Mouse (Mus musculus) stomach, embryonic 14.5 days (tissue): ENCODE results near the gene Plscr3. TPM values are rescaled to one million over a fixed set of nuclear protein-coding genes. Genes with fewer than 3 reads are reported as not detected.
A peak's percentile ranks its signal among the peaks of the same experiment; 100 is the strongest.

Experiments
- ATAC-seq: fragments of 200-750 bp; cut with Nextera tagmentation; 2 replicates; pipeline ENCODE4 v1.8.0; 2017; ENCODE audit warnings: low read depth, moderate TSS enrichment; ENCODE audit not compliant: insufficient number of reproducible peaks, insufficient read depth, low FRiP score
- H3K27ac ChIP-seq: fragments of 300-500 bp; sonication (generic); 2 replicates; pipeline ENCODE4 v1.5.1; 2014; ENCODE audit warnings: mild to moderate bottlenecking, low read length, moderate library complexity, mixed read lengths
- H3K27me3 ChIP-seq: fragments of 300-500 bp; sonication (generic); 2 replicates; pipeline ENCODE4 v1.6.1; 2014; ENCODE audit warnings: low read length, control low read depth, mixed read lengths; ENCODE audit not compliant: control insufficient read depth, insufficient read depth
- H3K36me3 ChIP-seq: fragments of 300-500 bp; sonication (generic); 2 replicates; pipeline ENCODE4 v1.6.1; 2014; ENCODE audit warnings: mild to moderate bottlenecking, control low read depth, low read length, moderate library complexity, mixed read lengths; ENCODE audit not compliant: control insufficient read depth, insufficient read depth
- H3K4me1 ChIP-seq: fragments of 300-500 bp; sonication (generic); 2 replicates; pipeline ENCODE4 v1.6.1; 2014; ENCODE audit warnings: low read length, control low read depth, mixed read lengths; ENCODE audit not compliant: control insufficient read depth, insufficient read depth
- H3K4me2 ChIP-seq: fragments of 300-500 bp; sonication (generic); replicated peaks from 2 replicates; pipeline ENCODE4 v1.6.1; 2014; ENCODE audit warnings: low read depth, low read length, control low read depth
- H3K4me3 ChIP-seq: fragments of 300-500 bp; sonication (generic); 2 replicates; pipeline ENCODE4 v1.5.1; 2014; ENCODE audit warnings: low read depth, low read length, control low read depth
- H3K9ac ChIP-seq: fragments of 300-500 bp; sonication (generic); replicated peaks from 2 replicates; pipeline ENCODE4 v1.6.1; 2014; ENCODE audit warnings: low read depth, mild to moderate bottlenecking, control low read depth, low read length, moderate library complexity, mixed read lengths
- H3K9me3 ChIP-seq: fragments of 300-500 bp; sonication (generic); 2 replicates; pipeline ENCODE4 v1.6.1; 2016; ENCODE audit warnings: low read depth, low read length, control low read depth; ENCODE audit not compliant: control insufficient read depth
- WGBS: fragments of 180-500 bp; shearing (Covaris S2); extraction: QIAGEN DNeasy Blood & Tissue Kit; methylation state at CpG from one replicate; pipeline ENCODE4 v1.1.7; 2014; 5-methylcytosine and 5-hydroxymethylcytosine counted together
- polyA plus RNA-seq: library from polyadenylated mRNA; unstranded; fragments of >200 nt; fragmentation: Nextera tagmentation; extraction: Ambion mirVana; gene quantifications from 2 replicates; pipeline ENCODE4 v1.2.1, GENCODE M21; 2014

Gene Plscr3
- 102 and 110 TPM in 2 replicates for polyA plus RNA-seq

DNA sequence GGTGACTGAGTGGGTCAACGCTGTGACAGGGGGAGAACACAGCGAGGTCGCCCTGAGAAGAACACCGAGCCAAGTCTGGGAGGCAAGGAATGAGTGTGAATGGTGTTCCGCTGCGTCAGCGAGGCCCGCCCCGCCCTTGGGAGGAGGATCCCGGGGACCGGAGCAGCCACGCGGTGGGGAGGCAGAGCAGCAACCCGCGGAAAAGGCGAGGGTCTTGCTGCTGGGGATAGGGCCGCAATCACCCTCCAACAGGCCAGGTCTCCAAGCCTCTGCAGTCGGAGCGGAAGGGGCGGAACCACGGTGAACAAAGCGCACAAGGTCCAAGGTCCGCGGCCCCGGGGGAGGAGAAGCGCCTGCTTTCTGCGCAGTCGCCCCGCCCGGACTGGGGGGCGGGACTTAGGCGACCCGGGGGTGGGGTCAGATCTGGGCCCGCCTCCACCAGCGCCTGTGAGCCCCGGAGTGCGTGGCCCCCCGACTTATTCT lies at the start of gene Plscr3:
TSS of gene Plscr3 (plus strand) at position 179 of the 483 bp plus-strand sequence.
- Histone ChIP-seq H3K4me2 (peak within 1 kb of the TSS; percentile 89), H3K27me3 (no peaks in the 10 kb centered on the region), H3K4me3 (peak within 1 kb of the TSS; percentile 82), H3K27ac (peak within 1 kb of the TSS; percentile 96), H3K36me3 (peaks cover 22% of the 10 kb centered on the region; the same call in 1 of the 2 replicates), H3K9me3 (no peaks in the 10 kb centered on the region), H3K4me1 (peaks cover 18% of the 10 kb centered on the region), H3K9ac (peak within 1 kb of the TSS; percentile 82)
- 2% methylated on average over 37 of the region's 38 CpGs for WGBS
- peak; percentile 93 for ATAC-seq

GRCm38 (mm10) chr11:69797924-69798323 lies 48.3 kb upstream of the Plscr3 start:
- H3K4me2 ChIP-seq, result no peak overlapping the region
- WGBS, result 77% methylated on average over 7 of the region's 7 CpGs
- no peak for ATAC-seq
- no peaks in the 10 kb centered on the region for H3K36me3 ChIP-seq
- peaks cover 29% of the 10 kb centered on the region for H3K4me1 ChIP-seq
- no peaks in the 10 kb centered on the region for H3K9me3 ChIP-seq
- H3K9ac ChIP-seq, result no peak overlapping the region
- H3K4me3 ChIP-seq, result no peak overlapping the region
- H3K27me3 ChIP-seq, result no peaks in the 10 kb centered on the region; the same call in 1 of the 2 replicates
- no peak overlapping the region for H3K27ac ChIP-seq

DNA sequence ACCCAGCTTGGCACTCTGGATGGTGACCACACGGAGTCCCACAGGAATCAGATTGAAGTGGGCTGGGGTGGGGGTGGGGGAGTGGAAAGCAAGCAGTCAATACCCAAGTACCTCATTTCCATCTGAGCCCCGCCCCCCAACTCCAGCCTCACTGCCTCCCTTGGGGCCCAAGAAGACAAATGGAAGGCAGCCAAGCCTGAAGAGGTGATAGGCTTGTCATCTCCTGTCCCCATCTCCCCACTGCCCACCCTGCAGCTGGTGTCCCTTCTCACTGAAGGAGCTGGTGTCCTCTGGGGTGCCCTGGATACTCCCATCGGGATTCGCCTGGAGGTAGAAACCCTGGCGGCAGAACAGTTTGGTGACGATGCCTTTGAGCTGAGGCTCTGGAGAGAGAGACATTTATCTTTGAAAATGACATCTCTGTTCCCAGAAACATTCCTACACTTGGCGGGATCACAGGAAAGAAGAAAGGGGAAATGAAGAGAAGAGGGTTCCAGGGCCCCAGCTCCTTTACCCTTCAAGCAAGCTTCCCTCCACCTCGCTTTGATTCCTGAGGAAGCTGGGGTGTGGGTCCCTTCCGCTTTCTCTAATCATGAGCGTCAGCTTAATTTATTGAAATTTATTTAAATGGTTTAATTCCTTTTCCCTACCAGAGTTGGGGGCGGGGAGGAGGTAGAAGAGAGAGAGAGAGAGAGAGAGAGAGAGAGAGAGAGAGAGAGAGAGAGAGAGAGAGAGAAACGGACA lies 46.6 kb upstream of the Plscr3 start:
- Histone ChIP-seq H3K4me3 (peak overlapping the region; percentile 57; the same call in 1 of the 2 replicates), H3K27ac (peak overlapping the region; percentile 35; the same call in 1 of the 2 replicates), H3K4me2 (peak overlapping the region; percentile 99), H3K4me1 (peaks cover 42% of the 10 kb centered on the region), H3K9me3 (no peaks in the 10 kb centered on the region), H3K27me3 (no peaks in the 10 kb centered on the region; the same call in 1 of the 2 replicates), H3K9ac (no peak overlapping the region), H3K36me3 (no peaks in the 10 kb centered on the region)
- ATAC-seq, result no peak
- 20% methylated on average over 12 of the region's 12 CpGs for WGBS

- WGBS, result 3% methylated on average over 11 of the region's 11 CpGs
- Histone ChIP-seq H3K27me3 (no peaks in the 10 kb centered on the region; the same call in 1 of the 2 replicates), H3K4me2 (peak overlapping the region; percentile 99), H3K9me3 (no peaks in the 10 kb centered on the region), H3K36me3 (no peaks in the 10 kb centered on the region), H3K9ac (no peak overlapping the region), H3K4me3 (peak overlapping the region; percentile 57), H3K4me1 (peaks cover 47% of the 10 kb centered on the region), H3K27ac (peak overlapping the region; percentile 35; the same call in 1 of the 2 replicates)
- ATAC-seq, result no peak
Measured at GRCm38 (mm10) chr11:69800138-69800391, 46.1 kb upstream of the Plscr3 start.

DNA sequence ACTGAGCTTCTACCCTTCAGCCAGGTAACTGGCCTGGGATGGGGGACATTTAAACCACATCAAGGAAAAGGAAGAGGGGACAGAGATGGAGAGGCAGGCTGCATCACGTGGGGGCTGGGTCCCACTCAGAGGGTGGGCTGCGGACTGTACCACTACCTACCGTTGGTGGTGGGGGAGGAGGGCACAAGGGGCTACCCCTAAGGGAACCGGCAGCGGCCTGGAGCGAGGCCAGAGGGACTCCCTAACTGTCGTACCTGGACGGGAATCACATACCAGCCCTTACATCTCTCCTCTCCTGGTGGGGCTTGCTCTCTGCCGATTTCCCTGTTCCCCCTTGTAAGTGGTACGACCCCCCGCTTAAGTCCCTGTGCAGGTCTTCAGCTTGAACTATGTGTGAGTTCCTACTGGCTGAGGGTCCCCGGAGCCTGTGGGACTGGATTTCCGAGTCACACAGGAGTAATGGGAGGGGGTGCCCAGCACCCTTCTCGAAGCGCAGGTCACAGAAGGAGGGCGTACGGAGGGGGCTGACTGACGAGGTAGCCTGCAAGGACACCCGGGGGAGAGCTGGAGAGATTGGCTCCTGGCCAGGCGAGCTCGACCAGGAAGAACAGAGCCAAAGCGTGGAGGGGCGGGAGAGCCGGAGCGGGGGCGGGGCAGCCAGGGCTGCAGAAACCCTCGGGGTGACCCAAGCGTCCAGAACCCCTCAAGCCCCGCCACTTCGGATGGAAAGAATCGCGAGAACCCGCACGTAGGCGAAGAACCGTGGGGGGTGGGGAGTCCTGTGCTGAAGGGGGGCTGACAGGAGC lies 45.6 kb upstream of the Plscr3 start:
- H3K4me3 ChIP-seq, result peak overlapping the region; percentile 57
- no peaks in the 10 kb centered on the region; the same call in 1 of the 2 replicates for H3K27me3 ChIP-seq
- peak overlapping the region; percentile 99 for H3K4me2 ChIP-seq
- peak overlapping the region; percentile 54 for H3K9ac ChIP-seq
- peaks cover 47% of the 10 kb centered on the region for H3K4me1 ChIP-seq
- H3K27ac ChIP-seq, result peak overlapping the region; percentile 35
- peak; percentile 42 for ATAC-seq
- WGBS, result under 1% methylated on average over 36 of the region's 36 CpGs
- no peaks in the 10 kb centered on the region for H3K9me3 ChIP-seq
- no peaks in the 10 kb centered on the region for H3K36me3 ChIP-seq

- peaks cover 47% of the 10 kb centered on the region for H3K4me1 ChIP-seq
- ATAC-seq, result no peak
- no peaks in the 10 kb centered on the region for H3K9me3 ChIP-seq
- under 1% methylated on average over 33 of the region's 33 CpGs for WGBS
- peak within 1 kb of the TSS; percentile 54 for H3K9ac ChIP-seq
- H3K4me3 ChIP-seq, result peak within 1 kb of the TSS; percentile 57
- H3K27ac ChIP-seq, result peak within 1 kb of the TSS; percentile 35
- peak within 1 kb of the TSS; percentile 99 for H3K4me2 ChIP-seq
- no peaks in the 10 kb centered on the region for H3K36me3 ChIP-seq
- peaks cover 3% of the 10 kb centered on the region; the same call in 1 of the 2 replicates for H3K27me3 ChIP-seq
Measured at GRCm38 (mm10) chr11:69801379-69801977, 44.7 kb upstream of the Plscr3 start, which contains the start of gene Fgf11. Gene Fgf11 (minus strand): TSS chr11:69801857.

GRCm38 (mm10) chr11:69802648-69803105 lies 43.5 kb upstream of the Plscr3 start:
- ATAC-seq, result peak; percentile 24; the same call in 1 of the 2 replicates
- Histone ChIP-seq H3K9ac (peak overlapping the region; percentile 48; the same call in 1 of the 2 replicates), H3K4me3 (peak overlapping the region; percentile 57), H3K36me3 (no peaks in the 10 kb centered on the region), H3K27me3 (peaks cover 3% of the 10 kb centered on the region; the same call in 1 of the 2 replicates), H3K4me1 (peaks cover 47% of the 10 kb centered on the region), H3K4me2 (peak overlapping the region; percentile 99), H3K9me3 (no peaks in the 10 kb centered on the region), H3K27ac (no peak overlapping the region)
- under 1% methylated on average over 33 of the region's 33 CpGs for WGBS

DNA sequence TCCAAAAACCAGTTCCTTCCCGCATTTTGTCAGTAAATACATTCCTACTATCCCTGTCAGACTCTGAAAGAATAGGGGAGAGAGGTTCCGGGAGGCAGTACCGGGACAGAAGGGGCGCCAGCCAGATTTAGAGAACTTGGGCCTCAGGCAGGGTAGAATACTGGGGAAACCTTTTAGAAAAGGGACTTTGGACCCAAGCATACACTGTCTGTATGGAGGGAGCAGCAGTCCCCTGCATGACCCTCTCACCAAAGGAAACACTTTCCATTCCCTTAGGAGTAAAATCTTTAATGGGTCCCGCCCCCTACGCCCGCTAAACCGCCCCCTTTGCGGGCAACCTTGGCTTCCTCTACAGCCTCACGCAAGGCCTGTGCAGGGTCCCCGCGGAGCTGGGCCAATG lies 42.8 kb upstream of the Plscr3 start:
- H3K9me3 ChIP-seq, result no peaks in the 10 kb centered on the region
- peak overlapping the region; percentile 48; the same call in 1 of the 2 replicates for H3K9ac ChIP-seq
- 5% methylated on average over 12 of the region's 12 CpGs for WGBS
- H3K4me2 ChIP-seq, result peak overlapping the region; percentile 99
- H3K36me3 ChIP-seq, result no peaks in the 10 kb centered on the region
- 0 out of 2 replicates have a peak, but pooled peaks have one; percentile 8 for ATAC-seq
- H3K27ac ChIP-seq, result peak overlapping the region; percentile 44; the same call in 1 of the 2 replicates
- peaks cover 47% of the 10 kb centered on the region for H3K4me1 ChIP-seq
- peak overlapping the region; percentile 57 for H3K4me3 ChIP-seq
- H3K27me3 ChIP-seq, result peaks cover 3% of the 10 kb centered on the region; the same call in 1 of the 2 replicates
